Mouse (Mus musculus) forebrain, embryonic 14.5 days (tissue): ENCODE results near the gene Tsnax. TPM values are rescaled to one million over a fixed set of nuclear protein-coding genes. Genes with fewer than 3 reads are reported as not detected.

ENCODE experiments used
- microRNA-seq: library from miRNA; unstranded; fragments of <30 nt; microRNA quantifications from one replicate; pipeline ENCODE4, GENCODE M21; 2016
- polyA plus RNA-seq: library from polyadenylated mRNA; unstranded; fragments of >200 nt; fragmentation: Nextera tagmentation; extraction: Ambion mirVana; gene quantifications from 2 replicates; pipeline ENCODE4 v1.2.1, GENCODE M21; 2014

Gene Tsnax
- polyA plus RNA-seq, 1 experiment from 2014 or later, result 171 TPM

Small RNA genes lying within 50 kb of the gene (microRNA-seq; reads per million reads assigned to microRNA genes)
- not detected for gene Gm22197

Other genes starting within 250 kb of the Tsnax start
- 16.5 and 22.0 TPM in 2 replicates for gene Trim67, start 219.9 kb upstream of the Tsnax start, polyA plus RNA-seq
- 93.5 and 95.5 TPM in 2 replicates for gene Gnpat, start 150.0 kb upstream of the Tsnax start, polyA plus RNA-seq
- 25.0 and 29.1 TPM in 2 replicates for gene 2810004N23Rik, start 149.9 kb upstream of the Tsnax start, polyA plus RNA-seq
- 5.9 and 7.2 TPM in 2 replicates for gene Exoc8, start 115.3 kb upstream of the Tsnax start, polyA plus RNA-seq
- gene Sprtn, start 115.1 kb upstream of the Tsnax start, polyA plus RNA-seq, result 9.8 and 11.1 TPM in 2 replicates
- gene Egln1, start 63.7 kb upstream of the Tsnax start, polyA plus RNA-seq, result 24.4 and 25.7 TPM in 2 replicates
- 0.30 and 0.62 TPM in 2 replicates for gene Disc1, start 41.2 kb downstream of the Tsnax start, polyA plus RNA-seq